Mouse (Mus musculus) retina, adult 2 months (tissue): ENCODE results near the gene Tbck.

ENCODE experiments used
- DNase-seq: peaks from one replicate; pipeline ENCODE4 v3.0.0-alpha.2; 2012; ENCODE audit warnings: low read depth, low spot score

Tbck gene

GRCm38 (mm10) chr3:132756274-132756673 lies 72.3 kb downstream of the Tbck start:
- DNase-seq = no peak

GRCm38 (mm10) chr3:132766033-132766726 lies 82.2 kb downstream of the Tbck start:
- DNase-seq = no peak

GRCm38 (mm10) chr3:132772054-132772453 lies 88.1 kb downstream of the Tbck start:
- no peak for DNase-seq

- DNase-seq = no peak
Observed at GRCm38 (mm10) chr3:132776686-132777085, 92.7 kb downstream of the Tbck start.

- no peak for DNase-seq
Observed at GRCm38 (mm10) chr3:132781103-132781502, 97.2 kb downstream of the Tbck start.

- DNase-seq = no peak
Observed at GRCm38 (mm10) chr3:132783087-132783486, 99.1 kb downstream of the Tbck start.

GRCm38 (mm10) chr3:132784732-132785131 lies 100.8 kb downstream of the Tbck start:
- no peak for DNase-seq

GRCm38 (mm10) chr3:132786690-132787089 lies 102.7 kb downstream of the Tbck start:
- no peak for DNase-seq

GRCm38 (mm10) chr3:132787775-132788174 lies 103.8 kb downstream of the Tbck start:
- no peak for DNase-seq

- DNase-seq = no peak
Observed at GRCm38 (mm10) chr3:132791140-132791539, 107.2 kb downstream of the Tbck start.

- DNase-seq = no peak
Observed at GRCm38 (mm10) chr3:132800196-132800595, 116.3 kb downstream of the Tbck start.

GRCm38 (mm10) chr3:132801910-132802309 lies 118.0 kb downstream of the Tbck start:
- DNase-seq = no peak

- no peak for DNase-seq
Observed at GRCm38 (mm10) chr3:132807888-132808579, 124.1 kb downstream of the Tbck start.

- no peak for DNase-seq
Observed at GRCm38 (mm10) chr3:132808951-132809350, 125.0 kb downstream of the Tbck start.

GRCm38 (mm10) chr3:132811791-132812190 lies 127.8 kb downstream of the Tbck start:
- DNase-seq = no peak

- DNase-seq = no peak
Observed at GRCm38 (mm10) chr3:132812356-132812755, 128.4 kb downstream of the Tbck start.

GRCm38 (mm10) chr3:132813147-132813546 lies 129.2 kb downstream of the Tbck start:
- no peak for DNase-seq

- no peak for DNase-seq
Observed at GRCm38 (mm10) chr3:132813706-132814497, 130.0 kb downstream of the Tbck start.

GRCm38 (mm10) chr3:132814791-132815496 lies 131.0 kb downstream of the Tbck start:
- DNase-seq = no peak

- no peak for DNase-seq
Observed at GRCm38 (mm10) chr3:132815497-132816326, 131.8 kb downstream of the Tbck start.

GRCm38 (mm10) chr3:132819408-132819807 lies 135.5 kb downstream of the Tbck start:
- no peak for DNase-seq
